Mouse (Mus musculus) monocyte, adult 2 months (primary cell): ENCODE data around the gene Cers4.

ENCODE experiments used
- DNase-seq, 2 experiments: peaks; one replicate each; pipeline ENCODE4 v3.0.0; 2022; ENCODE audit warnings: low spot score in 2 of 2, low read depth in 1 of 2

Gene Cers4

DNA sequence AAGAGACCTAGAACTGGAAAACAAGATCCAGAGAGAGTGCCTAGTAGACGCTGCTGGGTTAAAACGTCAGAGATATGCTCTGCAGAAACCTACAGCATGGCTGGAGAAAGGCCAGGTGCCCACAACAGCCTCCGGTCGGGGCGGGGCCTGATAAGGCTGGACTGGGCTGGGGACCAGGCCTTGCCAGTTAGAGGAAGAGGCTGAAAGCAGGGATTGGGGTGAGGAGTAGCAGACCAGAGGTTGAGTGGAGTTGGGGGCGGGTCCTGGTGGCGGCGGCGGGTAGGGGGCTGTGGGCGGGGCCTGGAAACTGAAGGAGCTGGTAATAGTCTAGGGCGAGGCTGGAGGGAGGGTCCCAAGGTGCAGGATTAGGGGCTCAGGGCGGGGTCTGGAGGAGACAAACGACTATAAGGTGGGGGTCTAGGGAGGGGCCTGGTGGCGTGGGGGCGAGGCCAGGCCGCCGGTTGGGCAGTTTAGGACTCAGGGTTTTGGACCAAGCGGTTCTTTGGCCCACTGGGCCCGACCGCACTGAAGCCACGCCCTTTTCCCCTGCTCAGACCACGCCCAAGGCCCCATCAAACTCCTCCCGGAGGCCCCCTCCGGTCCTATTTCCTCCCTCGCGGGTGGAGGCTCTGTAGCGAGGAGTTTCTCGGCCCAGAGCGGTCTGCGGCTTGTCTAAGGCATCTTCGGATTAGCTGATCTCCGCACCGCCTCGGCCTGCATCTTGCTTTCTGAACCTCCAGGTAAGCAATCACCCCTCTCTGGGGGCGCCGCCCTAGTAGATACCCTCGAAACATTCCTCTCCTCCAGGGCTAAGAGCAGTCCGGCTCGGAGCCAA, at the start of gene Cers4:
Gene Cers4 (plus strand): TSS at position 176 of the 835 bp plus-strand sequence.
- peak; percentile 21 to 34 for DNase-seq

- DNase-seq = no peak
Measured at GRCm38 (mm10) chr8:4458165-4458564, 34.7 kb upstream of the Cers4 start.

GRCm38 (mm10) chr8:4463061-4463460, 29.8 kb upstream of the Cers4 start:
- DNase-seq = no peak

DNA sequence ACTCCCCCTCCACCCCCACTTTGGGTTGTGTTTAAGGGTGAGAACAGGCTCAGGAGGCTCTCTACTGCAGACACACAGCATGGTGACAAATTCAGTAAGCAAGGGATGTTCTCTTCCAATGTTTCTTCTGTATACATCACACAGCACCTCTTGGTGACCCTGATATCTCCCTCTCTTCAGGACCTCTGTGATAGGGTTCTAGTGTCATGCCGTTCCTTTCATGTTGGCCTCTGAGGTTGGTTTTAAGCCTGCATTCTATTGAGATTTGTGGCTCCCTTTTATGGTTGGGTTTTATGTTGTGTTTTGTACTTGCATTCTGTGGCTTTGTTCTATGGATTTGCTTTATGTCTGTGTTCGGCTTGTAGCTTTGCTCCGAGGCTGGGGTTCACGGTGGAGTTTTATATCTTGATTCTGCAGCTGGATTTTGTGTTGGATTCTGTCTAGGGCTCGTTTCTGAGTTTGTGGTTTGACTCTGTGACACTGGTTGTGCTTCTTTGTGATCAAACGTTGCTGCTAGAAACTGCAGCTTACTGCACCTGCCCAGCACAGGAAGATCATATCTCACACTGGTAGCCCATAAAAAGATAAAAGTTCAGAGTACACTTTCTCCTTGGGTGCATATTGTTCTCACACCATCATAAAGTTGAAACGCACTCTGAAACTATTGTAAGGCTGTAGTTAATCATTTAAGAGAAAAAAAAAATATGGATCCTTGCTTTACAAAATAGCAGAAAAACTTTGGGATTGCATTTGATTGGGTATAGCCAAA, 18.2 kb upstream of the Cers4 start:
- DNase-seq = no peak

DNA sequence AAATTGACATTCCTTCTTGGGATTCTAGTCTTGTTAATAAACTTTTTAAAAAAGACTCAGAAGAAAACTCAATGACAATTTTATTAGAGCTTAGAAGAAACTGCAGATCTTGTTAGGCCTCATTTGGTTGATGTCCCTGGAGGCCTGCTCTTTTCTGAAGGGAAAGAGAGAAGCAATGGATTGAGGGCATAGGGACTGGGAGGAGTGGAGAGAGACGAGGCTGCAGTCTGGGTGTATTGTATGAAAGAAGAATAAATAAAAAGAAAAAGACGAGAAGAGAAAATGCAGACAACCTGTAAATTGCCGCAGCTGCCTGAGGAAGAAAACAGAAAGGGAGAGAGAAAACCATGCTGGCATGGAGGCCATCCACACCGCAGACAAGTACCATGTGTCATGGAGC, 11.7 kb upstream of the Cers4 start:
- DNase-seq = no peak

GRCm38 (mm10) chr8:4481586-4481985, 11.2 kb upstream of the Cers4 start:
- DNase-seq = no peak

GRCm38 (mm10) chr8:4482501-4482900, 10.3 kb upstream of the Cers4 start:
- DNase-seq = no peak

DNA sequence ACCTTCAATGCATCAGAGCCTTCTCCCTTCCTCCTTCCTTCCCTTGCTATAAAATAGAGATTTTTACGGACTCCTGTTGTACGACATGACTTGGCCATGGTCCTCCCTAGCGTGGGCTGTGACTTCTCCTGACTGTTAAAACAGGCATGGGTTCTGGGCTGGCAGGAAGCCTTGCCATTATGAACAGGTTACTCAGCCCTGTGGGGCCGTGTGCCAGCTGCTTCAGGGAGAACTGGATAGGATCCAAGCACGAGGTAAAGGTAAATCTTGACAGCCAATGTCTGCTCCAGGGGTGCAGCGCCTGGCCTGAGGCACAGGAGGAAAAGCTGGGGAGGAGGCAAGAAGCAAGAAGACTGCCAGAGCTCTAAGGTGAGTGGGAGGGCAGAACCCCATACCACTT, 9.5 kb upstream of the Cers4 start:
- DNase-seq = no peak

DNA sequence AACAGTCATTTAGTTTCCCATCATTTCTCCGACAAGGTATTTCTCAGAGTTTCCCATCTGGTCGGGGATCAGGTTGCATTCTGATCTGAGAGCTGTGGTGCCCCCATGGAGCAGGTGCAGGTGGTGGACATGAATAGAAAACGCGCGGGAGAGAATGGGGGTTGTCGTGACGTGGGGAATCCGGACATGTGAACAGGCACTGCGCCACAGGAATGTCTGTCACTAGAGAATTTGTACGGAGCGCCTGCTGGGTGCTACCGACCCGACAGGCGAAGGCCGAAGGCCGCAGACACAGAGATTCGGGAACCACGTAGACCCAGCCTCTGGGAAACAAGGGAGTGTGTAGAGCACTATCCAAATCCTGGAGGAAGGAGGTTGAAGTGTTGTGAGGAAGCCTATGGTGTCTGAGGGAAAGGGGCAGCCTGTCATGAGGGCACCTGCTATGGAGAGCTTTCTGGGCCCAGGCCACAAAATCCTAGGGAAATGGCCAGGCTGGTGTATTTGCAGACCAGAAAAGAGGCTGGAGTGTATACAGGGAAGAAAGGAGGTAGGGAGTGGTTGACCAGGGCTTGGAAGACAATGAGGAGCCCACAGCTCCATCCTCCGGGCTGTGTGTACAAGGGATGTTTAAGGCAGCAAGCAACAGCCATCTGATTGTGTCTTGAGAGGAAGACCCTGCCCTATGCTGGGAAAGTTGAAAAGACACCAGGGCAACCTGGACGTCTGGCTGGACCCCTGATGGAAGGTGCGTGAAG, 1.0 kb downstream of the Cers4 start:
- no peak for DNase-seq

GRCm38 (mm10) chr8:4495976-4496375, 3.1 kb downstream of the Cers4 start:
- no peak for DNase-seq

GRCm38 (mm10) chr8:4497610-4498009, 4.8 kb downstream of the Cers4 start:
- DNase-seq = no peak

GRCm38 (mm10) chr8:4505364-4505763, 12.5 kb downstream of the Cers4 start:
- no peak for DNase-seq

- no peak for DNase-seq
Measured at GRCm38 (mm10) chr8:4507527-4507926, 14.7 kb downstream of the Cers4 start.

- DNase-seq = no peak
Measured at GRCm38 (mm10) chr8:4510824-4511223, 18.0 kb downstream of the Cers4 start.

DNA sequence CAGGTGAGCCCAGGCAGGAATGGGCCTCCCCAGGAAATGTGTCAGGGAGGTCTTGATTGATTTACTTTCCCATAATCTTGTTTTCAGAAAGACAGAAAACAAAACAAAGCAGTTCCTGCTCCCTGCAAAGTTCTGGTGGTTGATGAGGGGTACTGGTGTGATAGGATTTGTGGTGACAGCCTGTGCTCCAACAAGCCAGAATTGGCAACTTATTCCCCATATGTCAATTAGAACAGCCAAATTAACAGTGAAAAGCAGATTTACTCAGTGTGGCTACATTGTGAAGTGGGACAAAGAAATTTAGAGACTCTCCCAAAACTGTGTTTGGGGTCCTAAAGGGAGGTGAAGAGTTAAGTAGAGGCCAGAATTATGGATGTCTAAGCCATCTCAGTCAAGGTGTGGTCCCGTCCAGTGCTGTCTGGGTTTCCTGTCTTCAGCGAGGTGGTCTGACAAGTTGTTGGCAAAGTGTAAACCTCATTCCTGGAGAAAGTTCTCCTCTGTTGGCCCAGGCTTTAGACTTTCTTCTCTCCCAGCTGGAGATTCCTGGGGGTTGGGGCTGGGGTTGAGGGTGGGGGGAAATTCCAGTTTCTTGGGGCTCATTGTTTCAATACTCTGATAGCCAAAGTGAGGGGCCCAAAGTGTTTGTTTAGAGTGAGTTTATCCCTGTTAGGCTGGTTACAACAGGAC, 18.7 kb downstream of the Cers4 start:
- no peak for DNase-seq

DNA sequence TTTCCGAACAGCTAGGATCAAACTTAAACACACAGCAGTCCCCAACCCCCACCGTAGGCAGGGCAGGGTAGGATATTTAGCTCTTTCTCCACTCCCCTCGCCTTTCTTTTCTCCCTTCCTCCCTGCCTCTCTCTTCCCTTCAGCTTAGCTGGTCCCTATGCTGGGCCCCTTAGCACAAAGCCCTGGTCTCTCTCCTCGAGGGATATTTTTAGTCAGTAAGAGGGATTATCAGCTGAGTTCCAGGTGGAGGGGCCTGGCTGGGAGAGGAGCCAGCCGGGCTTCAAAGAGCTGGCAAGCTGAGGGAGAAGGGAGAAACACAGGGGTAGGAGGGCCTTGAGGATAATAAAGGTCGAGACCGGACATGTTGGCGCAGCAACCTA, 19.3 kb downstream of the Cers4 start:
- DNase-seq = no peak

- DNase-seq = no peak
Measured at GRCm38 (mm10) chr8:4516162-4516561, 23.3 kb downstream of the Cers4 start.

DNA sequence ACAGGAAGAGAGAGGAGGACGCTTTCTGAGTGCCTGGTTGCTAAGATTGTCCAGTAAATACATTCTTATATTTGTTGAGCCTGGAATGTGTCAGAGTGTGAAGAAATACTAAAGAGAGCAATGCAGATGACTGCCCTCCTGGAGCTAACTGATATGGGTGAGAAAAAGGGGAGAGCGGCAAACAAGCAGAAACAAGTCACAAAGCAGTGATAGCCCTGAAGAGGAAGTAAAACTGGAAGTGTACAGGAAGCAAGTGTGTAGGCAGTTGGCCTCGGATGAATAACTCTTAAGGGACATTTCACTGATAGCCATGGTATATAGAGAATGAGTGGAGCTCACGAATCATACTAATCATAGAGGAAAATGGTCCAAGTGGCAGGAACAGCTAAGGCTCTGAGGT, 28.6 kb downstream of the Cers4 start:
- DNase-seq = no peak

GRCm38 (mm10) chr8:4523525-4523924, 30.7 kb downstream of the Cers4 start:
- no peak for DNase-seq
